Mouse (Mus musculus): ENCODE measurements around the gene Elavl4. TPM values are rescaled to one million over a fixed set of nuclear protein-coding genes. Genes with fewer than 3 reads are reported as not detected.

The Elavl4 gene
- polyA plus RNA-seq (2017; shearing (Covaris generic)) = not detected

DNA sequence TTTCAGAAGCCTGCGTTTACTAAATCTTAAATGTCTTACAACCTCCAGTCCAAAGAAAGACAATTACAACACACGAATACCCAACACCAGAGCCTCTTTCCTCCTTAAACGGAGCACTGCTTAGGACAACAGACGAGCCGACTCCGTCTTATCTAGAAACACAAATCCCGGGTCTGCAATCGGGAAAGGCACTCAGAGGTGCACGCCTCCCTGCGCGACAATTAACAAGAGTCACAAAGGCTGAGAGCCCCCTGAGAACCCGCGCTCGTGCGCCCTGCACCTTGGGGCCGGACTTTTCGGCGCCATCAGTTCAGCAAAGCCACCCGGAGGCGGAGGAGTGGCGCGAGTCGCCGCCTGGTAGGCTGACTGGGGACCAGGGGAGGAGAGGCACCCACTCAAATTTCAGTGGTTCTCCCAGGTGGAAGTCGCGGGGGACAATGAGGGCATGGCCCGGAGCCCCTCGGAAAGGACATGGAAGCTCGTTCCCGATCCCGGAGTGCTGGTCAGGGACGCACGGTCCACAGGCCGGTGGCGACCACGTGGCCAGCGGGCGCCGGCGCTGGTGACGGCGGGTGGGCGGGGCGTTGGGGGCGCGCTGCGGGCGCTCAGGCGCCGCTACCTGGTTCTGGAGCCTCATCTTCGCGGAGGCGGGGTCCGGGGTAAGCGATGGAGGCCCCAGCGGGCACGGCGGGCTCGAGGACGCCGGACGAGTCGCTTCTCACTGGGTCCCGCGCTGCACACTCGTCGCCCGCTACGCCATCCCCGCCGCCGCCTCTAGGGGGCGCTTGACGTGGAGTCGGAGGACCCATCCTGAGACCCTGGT, at the start of gene Elavl4:
Elavl4 (minus strand) TSS at position 732 of the 823 bp plus-strand sequence.

DNA sequence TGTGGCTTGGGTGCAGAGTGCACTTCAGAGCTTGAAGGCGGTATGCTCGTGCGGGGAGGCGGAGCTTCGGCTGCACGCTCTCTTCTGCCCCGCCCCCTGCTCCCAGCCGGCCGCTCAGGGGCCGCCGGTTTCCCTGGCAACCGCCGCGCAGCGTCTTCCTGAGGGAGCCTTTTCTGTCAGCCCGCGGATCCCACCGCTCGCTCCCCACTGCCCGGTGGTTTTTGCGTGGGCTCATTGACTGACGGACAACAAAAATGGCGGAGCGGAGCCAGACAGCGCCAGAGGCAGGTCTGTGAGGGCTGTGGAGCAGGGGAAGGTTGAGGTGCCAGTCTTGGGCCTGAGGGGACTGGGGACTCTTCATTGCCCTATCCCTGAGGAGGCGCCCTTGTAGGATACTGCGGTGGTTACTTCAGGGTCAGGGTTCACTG, 45.9 kb upstream of the Elavl4 start, which contains the start of gene Agbl4:
Agbl4 (plus strand) TSS at position 44 of the 428 bp plus-strand sequence.

Other genes with a start within 250 kb of the Elavl4 start
- not detected for gene Agbl4, start 45.8 kb upstream of the Elavl4 start, polyA plus RNA-seq (2017; shearing (Covaris generic))

Measured in activated CD4-positive, CD25-positive, alpha-beta regulatory T cell, adult 9 weeks (primary cell).